Mouse (Mus musculus): Measurements from ENCODE around the gene B3gnt7. TPM values are rescaled to one million over a fixed set of nuclear protein-coding genes. Genes with fewer than 3 reads are reported as not detected.

B3gnt7 gene
- total and polyA plus RNA-seq, 2 experiments from 2014 or later = 14.5 to 15.0 TPM

- H3K4me1 ChIP-seq (ENCODE audit: insufficient read depth, low read length) = no peaks in the 10 kb centered on the region
- H3K36me3 ChIP-seq (ENCODE audit: insufficient read depth, low read length) = no peaks in the 10 kb centered on the region
- no peak for TF ChIP-seq CTCF (IDR thresholded peaks at IDR 0.05)
- WGBS = 86% methylated on average over 5 of the region's 5 CpGs
- H3K4me2 ChIP-seq (ENCODE audit: low read depth, low read length, poor library complexity, severe bottlenecking) = no peak overlapping the region
- H3K27ac ChIP-seq (ENCODE audit: low read depth, low read length) = no peak overlapping the region
- H3K27me3 ChIP-seq (ENCODE audit: insufficient read depth, low read length) = no peaks in the 10 kb centered on the region
- no peak overlapping the region for H3K4me3 ChIP-seq (ENCODE audit: low read depth, low read length)
- H3K9ac ChIP-seq (replicated peaks; ENCODE audit: low read length, poor library complexity, severe bottlenecking) = no peak overlapping the region
- DNase-seq (ENCODE audit: low spot score) (no peak), ATAC-seq (ENCODE audit: low FRiP score) (no peak)
- H3K9me3 ChIP-seq (ENCODE audit: low read length) = no peaks in the 10 kb centered on the region
Observed at GRCm38 (mm10) chr1:86284101-86284500, 18.5 kb upstream of the B3gnt7 start.

DNA sequence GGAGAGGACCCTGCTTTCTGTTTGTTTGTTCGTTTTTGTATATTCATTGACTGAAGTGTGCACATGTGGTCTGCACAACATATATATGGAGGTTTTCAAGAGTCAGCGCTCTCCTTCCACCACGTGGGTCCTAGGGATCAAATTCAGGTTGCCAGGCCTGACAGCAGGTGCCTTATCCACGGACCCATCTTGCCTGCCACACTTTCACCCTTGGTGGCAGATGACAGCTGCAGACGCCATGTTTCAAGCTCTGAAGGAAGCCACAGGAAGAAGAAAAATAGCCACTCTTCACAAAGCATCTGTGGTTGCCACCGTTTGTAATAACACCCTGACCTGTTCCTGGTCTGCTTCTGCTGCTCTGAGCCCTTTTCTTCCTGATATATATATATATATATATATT lies 17.3 kb upstream of the B3gnt7 start:
- H3K4me1 ChIP-seq (ENCODE audit: insufficient read depth, low read length) = no peaks in the 10 kb centered on the region
- no peaks in the 10 kb centered on the region for H3K36me3 ChIP-seq (ENCODE audit: insufficient read depth, low read length)
- no peak overlapping the region for H3K27ac ChIP-seq (ENCODE audit: low read depth, low read length)
- H3K9ac ChIP-seq (replicated peaks; ENCODE audit: low read length, poor library complexity, severe bottlenecking) = no peak overlapping the region
- H3K4me3 ChIP-seq (ENCODE audit: low read depth, low read length) = no peak overlapping the region
- no peak overlapping the region for H3K4me2 ChIP-seq (ENCODE audit: low read depth, low read length, poor library complexity, severe bottlenecking)
- DNase-seq (ENCODE audit: low spot score) = no peak
- H3K9me3 ChIP-seq (ENCODE audit: low read length) = no peaks in the 10 kb centered on the region
- no peaks in the 10 kb centered on the region for H3K27me3 ChIP-seq (ENCODE audit: insufficient read depth, low read length)
- ATAC-seq (ENCODE audit: low FRiP score) = no peak
- no peak for TF ChIP-seq CTCF (IDR thresholded peaks at IDR 0.05)
- WGBS = 84% methylated on average over 6 of the region's 6 CpGs

- ATAC-seq (ENCODE audit: low FRiP score) = no peak
- TF ChIP-seq CTCF (IDR thresholded peaks at IDR 0.05) = no peak
- Histone ChIP-seq H3K9ac (replicated peaks; ENCODE audit: low read length, poor library complexity, severe bottlenecking) (no peak overlapping the region), H3K27me3 (ENCODE audit: insufficient read depth, low read length) (no peaks in the 10 kb centered on the region), H3K4me1 (ENCODE audit: insufficient read depth, low read length) (no peaks in the 10 kb centered on the region), H3K9me3 (ENCODE audit: low read length) (no peaks in the 10 kb centered on the region), H3K4me3 (ENCODE audit: low read depth, low read length) (no peak overlapping the region), H3K36me3 (ENCODE audit: insufficient read depth, low read length) (no peaks in the 10 kb centered on the region), H3K27ac (ENCODE audit: low read depth, low read length) (no peak overlapping the region), H3K4me2 (ENCODE audit: low read depth, low read length, poor library complexity, severe bottlenecking) (no peak overlapping the region)
- 86% methylated on average over 4 of the region's 4 CpGs for WGBS
- DNase-seq (ENCODE audit: low spot score) = no peak
Observed at GRCm38 (mm10) chr1:86287473-86287872, 15.2 kb upstream of the B3gnt7 start.

GRCm38 (mm10) chr1:86290452-86290851 lies 12.2 kb upstream of the B3gnt7 start:
- Histone ChIP-seq H3K27ac (ENCODE audit: low read depth, low read length) (no peak overlapping the region), H3K9ac (replicated peaks; ENCODE audit: low read length, poor library complexity, severe bottlenecking) (no peak overlapping the region), H3K4me3 (ENCODE audit: low read depth, low read length) (no peak overlapping the region), H3K27me3 (ENCODE audit: insufficient read depth, low read length) (no peaks in the 10 kb centered on the region), H3K4me2 (ENCODE audit: low read depth, low read length, poor library complexity, severe bottlenecking) (no peak overlapping the region), H3K4me1 (ENCODE audit: insufficient read depth, low read length) (no peaks in the 10 kb centered on the region), H3K9me3 (ENCODE audit: low read length) (no peaks in the 10 kb centered on the region), H3K36me3 (ENCODE audit: insufficient read depth, low read length) (no peaks in the 10 kb centered on the region)
- 48% methylated on average over 3 of the region's 3 CpGs for WGBS
- DNase-seq (ENCODE audit: low spot score) (no peak), ATAC-seq (ENCODE audit: low FRiP score) (no peak)
- TF ChIP-seq CTCF (IDR thresholded peaks at IDR 0.05) = no peak

GRCm38 (mm10) chr1:86293091-86293490 lies 9.5 kb upstream of the B3gnt7 start:
- Histone ChIP-seq H3K27ac (ENCODE audit: low read depth, low read length) (no peak overlapping the region), H3K36me3 (ENCODE audit: insufficient read depth, low read length) (no peaks in the 10 kb centered on the region), H3K9me3 (ENCODE audit: low read length) (no peaks in the 10 kb centered on the region), H3K27me3 (ENCODE audit: insufficient read depth, low read length) (no peaks in the 10 kb centered on the region), H3K4me2 (ENCODE audit: low read depth, low read length, poor library complexity, severe bottlenecking) (no peak overlapping the region), H3K9ac (replicated peaks; ENCODE audit: low read length, poor library complexity, severe bottlenecking) (no peak overlapping the region), H3K4me1 (ENCODE audit: insufficient read depth, low read length) (no peaks in the 10 kb centered on the region), H3K4me3 (ENCODE audit: low read depth, low read length) (no peak overlapping the region)
- WGBS = 88% methylated on average over 3 of the region's 3 CpGs
- no peak for ATAC-seq (ENCODE audit: low FRiP score)
- no peak for DNase-seq (ENCODE audit: low spot score)
- TF ChIP-seq CTCF (IDR thresholded peaks at IDR 0.05) = no peak

DNA sequence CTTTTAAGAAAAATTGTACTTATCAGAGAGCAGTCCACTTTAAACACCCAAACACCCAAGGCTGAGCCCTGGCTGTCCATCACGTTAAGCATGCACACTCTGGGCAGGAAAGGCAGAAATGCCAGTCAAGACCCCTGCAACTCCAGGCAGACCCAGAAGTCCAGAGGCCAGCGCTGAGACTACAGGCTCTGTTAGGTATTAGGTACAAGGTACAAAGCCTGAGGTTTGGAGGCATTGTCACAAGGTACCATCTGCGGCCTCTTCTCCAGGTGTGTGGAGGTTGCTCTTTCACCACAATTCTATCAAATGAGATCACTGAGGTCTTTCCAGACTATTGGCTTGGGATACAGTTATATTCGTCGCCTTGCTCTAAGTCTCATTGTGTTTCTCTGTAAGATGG lies 8.8 kb upstream of the B3gnt7 start:
- H3K9me3 ChIP-seq (ENCODE audit: low read length) = no peaks in the 10 kb centered on the region
- no peak overlapping the region for H3K4me2 ChIP-seq (ENCODE audit: low read depth, low read length, poor library complexity, severe bottlenecking)
- H3K27me3 ChIP-seq (ENCODE audit: insufficient read depth, low read length) = no peaks in the 10 kb centered on the region
- H3K36me3 ChIP-seq (ENCODE audit: insufficient read depth, low read length) = no peaks in the 10 kb centered on the region
- WGBS = 83% methylated on average over 5 of the region's 5 CpGs
- H3K27ac ChIP-seq (ENCODE audit: low read depth, low read length) = no peak overlapping the region
- H3K4me1 ChIP-seq (ENCODE audit: insufficient read depth, low read length) = no peaks in the 10 kb centered on the region
- H3K4me3 ChIP-seq (ENCODE audit: low read depth, low read length) = no peak overlapping the region
- ATAC-seq (ENCODE audit: low FRiP score) = no peak
- DNase-seq (ENCODE audit: low spot score) = no peak
- TF ChIP-seq CTCF (IDR thresholded peaks at IDR 0.05) = no peak
- no peak overlapping the region for H3K9ac ChIP-seq (replicated peaks; ENCODE audit: low read length, poor library complexity, severe bottlenecking)

Data from midbrain, postnatal 0 days (tissue).